Mouse (Mus musculus): ENCODE data around the gene Castor2. TPM values are rescaled to one million over a fixed set of nuclear protein-coding genes. Genes with fewer than 3 reads are reported as not detected.

Castor2 gene
- 1.2 and 2.1 TPM in 2 replicates for total RNA-seq (2017)

DNA sequence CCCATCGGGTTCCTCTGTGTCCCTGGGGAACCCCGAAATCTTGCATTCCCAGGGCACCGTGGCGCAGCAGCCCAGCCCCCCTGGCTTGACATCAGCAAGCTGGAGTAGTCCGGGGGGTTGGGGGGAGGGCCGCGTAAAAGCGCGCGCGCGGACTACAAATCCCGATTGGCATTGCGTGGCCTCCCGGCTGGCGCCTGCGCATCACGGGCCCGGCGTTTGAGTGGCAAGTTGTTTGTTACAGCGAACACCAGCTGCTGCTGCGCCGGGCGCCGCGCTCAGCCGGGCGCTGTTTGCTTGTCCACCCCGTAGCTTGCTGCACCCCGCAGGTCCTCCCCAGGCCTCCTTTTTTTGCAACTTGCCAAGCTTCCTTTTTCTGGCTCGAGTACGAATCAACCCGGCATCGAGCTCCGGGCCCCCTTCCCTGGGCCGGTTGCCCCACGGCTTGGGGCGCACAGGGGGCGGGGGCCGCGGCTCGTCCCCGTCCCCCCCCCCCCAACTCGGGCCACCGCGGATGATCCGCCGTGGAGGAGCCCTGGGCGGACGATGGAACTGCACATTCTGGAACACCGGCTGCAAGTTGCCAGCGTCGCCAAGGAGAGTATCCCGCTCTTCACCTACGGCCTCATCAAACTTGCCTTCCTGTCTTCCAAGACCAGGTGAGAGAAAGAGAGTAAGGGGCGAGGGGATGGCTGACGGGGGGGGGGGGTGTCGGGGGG lies at the start of gene Castor2:
Gene Castor2, plus strand, starts transcription at position 216 of the 716 bp plus-strand sequence.
- peak; percentile 84 to 93 for ATAC-seq (replicated peaks in 1 of 2; ENCODE audit: insufficient read depth in 1 of 2, low FRiP score in 2 of 2, low TSS enrichment in 1 of 2, low read depth in 1 of 2, poor library complexity in 2 of 2, severe bottlenecking in 2 of 2)

DNA sequence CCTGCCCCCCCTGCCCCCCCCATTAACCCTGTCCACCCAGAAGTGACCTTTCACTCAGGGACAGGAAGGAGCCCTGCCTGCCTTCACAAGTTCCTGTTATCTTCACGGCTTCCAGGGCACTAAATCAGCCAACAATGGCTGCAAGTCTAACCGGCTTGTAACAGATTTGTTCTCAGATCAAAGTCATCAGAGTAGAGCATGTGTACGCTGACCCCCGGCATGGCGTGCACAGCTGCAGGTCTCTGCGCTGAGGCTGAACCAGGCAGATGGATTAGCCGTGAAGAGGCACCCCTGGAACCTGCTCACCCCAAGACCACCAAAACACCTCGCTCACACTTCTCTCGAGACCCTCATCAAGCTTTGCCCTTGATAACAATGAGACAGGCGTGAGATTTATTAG lies 48.8 kb upstream of the Castor2 start:
- ATAC-seq (replicated peaks in 1 of 2; ENCODE audit: insufficient read depth in 1 of 2, low FRiP score in 2 of 2, low TSS enrichment in 1 of 2, low read depth in 1 of 2, poor library complexity in 2 of 2, severe bottlenecking in 2 of 2) = no peak

DNA sequence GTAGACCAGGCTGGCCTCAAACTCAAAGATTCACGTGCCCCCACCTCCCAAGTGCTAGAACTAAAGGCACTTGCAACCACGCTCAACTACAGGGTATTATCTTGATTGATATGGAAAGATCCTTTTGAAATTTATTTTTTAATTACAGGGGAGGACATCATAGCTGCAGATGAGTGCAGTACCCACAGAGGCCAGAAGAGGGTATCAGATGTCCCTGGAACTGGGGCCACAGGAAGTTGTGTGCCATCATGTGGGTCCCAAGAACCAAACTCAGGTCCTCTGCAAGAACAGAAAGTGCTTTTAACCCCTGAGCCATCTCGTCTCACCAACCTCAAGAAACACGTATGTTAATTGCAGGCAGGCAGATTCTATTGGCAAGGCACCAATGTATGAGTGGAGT lies 46.9 kb upstream of the Castor2 start:
- ATAC-seq (replicated peaks in 1 of 2; ENCODE audit: insufficient read depth in 1 of 2, low FRiP score in 2 of 2, low TSS enrichment in 1 of 2, low read depth in 1 of 2, poor library complexity in 2 of 2, severe bottlenecking in 2 of 2) = no peak

DNA sequence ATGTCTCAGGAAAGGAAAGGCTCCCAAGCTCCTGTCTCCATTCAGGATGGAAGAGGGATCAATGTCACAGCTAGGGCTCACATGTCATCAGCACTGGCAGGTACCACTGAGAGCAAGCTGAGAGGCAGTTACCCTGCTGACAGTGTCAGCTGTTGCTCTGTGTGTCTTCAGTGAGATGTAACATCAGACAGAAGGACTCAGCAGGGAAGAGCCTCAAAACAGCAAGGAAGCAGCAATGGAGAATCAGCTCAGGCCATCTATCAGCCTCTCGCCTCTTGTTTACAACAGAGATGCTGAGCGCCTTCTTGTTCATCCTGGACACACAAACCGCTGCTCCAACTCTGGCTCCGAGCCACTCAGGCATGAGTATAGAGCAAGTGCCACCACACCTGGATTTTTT lies 45.0 kb upstream of the Castor2 start:
- no peak for ATAC-seq (replicated peaks in 1 of 2; ENCODE audit: insufficient read depth in 1 of 2, low FRiP score in 2 of 2, low TSS enrichment in 1 of 2, low read depth in 1 of 2, poor library complexity in 2 of 2, severe bottlenecking in 2 of 2)

DNA sequence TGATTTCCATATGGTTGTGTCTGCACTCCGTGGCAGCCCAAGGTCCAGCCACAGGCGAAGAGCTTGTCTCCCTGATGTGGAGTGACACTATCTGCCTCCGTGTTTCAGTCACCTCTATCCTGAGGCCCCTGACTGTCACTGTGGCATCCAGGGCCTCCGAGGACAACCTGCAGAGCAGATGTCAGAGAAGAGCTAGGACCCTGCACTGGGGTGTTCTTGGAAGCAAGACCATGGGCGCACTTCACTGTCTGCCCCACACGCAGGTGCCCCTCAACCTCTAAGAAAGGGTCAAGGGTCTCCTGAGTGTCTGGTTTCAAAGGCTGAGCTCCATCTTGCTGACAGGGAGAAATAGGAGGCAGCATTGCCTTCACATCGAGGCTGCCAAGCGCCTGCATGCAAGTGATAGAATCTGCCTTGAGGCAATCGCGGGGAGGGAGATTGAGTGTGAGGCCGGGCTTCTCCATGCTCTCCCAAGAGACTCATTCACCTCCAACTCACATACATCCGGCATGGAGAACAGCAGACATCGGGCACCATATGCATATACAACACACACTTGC lies 40.6 kb upstream of the Castor2 start:
- no peak for ATAC-seq (replicated peaks in 1 of 2; ENCODE audit: insufficient read depth in 1 of 2, low FRiP score in 2 of 2, low TSS enrichment in 1 of 2, low read depth in 1 of 2, poor library complexity in 2 of 2, severe bottlenecking in 2 of 2)

DNA sequence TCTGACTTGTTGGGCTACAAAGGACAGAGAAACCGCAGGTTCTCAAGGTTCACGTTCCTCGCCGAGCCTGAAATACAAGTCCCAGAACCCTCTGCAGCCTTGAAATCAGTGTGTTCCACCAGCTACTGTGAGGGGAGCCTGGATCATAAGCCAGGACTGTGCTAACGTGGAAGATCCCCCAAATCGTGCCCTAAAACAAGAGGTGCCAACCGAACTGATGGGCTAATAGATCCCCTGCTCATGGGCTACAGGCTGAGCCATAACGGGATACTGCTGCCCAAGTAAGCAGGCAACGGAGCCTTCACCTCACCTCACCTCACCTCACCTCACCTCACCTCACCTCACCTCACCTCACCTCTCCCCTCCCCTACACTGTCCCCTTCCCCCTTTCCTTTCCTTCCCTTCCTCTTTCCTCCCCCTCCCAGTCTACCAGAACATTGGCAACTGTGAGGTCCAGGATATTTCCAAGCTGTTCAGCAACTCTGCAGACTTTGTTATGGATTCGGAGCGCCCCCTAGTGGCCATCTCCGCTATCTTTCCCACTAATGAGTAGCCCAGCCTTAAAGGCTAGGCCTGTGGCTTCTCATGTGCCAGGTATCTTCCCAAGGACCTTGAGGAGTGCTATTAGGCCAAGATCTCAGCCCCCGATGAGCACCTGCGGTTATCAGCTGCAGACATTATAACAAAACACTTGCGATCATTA lies 36.0 kb upstream of the Castor2 start:
- ATAC-seq (replicated peaks in 1 of 2; ENCODE audit: insufficient read depth in 1 of 2, low FRiP score in 2 of 2, low TSS enrichment in 1 of 2, low read depth in 1 of 2, poor library complexity in 2 of 2, severe bottlenecking in 2 of 2) = peak; percentile 42 to 51; a peak in 2 of 4 replicates

DNA sequence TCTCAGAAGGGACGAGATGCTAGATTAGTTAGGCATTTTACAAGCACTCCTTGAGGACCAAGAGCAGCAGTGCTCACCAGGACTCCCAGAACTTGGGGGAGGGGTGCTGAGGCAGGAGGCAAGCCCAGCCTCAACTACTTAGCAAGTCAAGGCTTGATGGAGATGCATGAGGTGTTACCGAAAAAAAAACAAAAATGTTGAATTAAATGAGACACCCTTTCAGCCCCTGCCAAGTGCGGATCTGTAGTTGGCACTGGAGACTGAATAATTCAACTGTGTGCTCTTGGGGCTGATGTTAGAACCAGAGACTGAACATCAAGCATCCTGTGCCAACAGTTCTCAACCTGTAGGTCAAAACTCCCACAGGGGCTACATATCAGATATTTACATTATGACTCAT lies 33.2 kb upstream of the Castor2 start:
- ATAC-seq (replicated peaks in 1 of 2; ENCODE audit: insufficient read depth in 1 of 2, low FRiP score in 2 of 2, low TSS enrichment in 1 of 2, low read depth in 1 of 2, poor library complexity in 2 of 2, severe bottlenecking in 2 of 2) = no peak

DNA sequence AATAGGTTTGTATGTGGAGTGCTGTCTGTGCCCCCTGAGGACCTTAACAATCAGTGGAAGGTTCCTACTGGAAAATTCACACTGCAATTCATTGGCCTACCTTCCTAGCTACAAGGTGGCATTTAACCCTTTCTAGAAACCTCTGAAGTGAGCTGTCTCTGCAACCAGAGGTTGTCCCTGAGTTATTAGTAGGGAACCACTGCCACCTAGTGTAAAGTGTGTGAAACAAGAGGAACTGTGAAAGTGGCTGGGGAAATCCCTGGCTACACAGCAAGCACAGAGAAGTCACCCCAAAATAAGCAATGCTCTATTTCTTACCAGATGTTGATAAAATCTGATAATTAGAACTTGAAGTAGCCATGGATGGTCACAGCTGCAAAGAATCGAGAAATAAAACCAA lies 31.6 kb upstream of the Castor2 start:
- ATAC-seq (replicated peaks in 1 of 2; ENCODE audit: insufficient read depth in 1 of 2, low FRiP score in 2 of 2, low TSS enrichment in 1 of 2, low read depth in 1 of 2, poor library complexity in 2 of 2, severe bottlenecking in 2 of 2) = peak; percentile 56 to 69; a peak in 3 of 4 replicates

DNA sequence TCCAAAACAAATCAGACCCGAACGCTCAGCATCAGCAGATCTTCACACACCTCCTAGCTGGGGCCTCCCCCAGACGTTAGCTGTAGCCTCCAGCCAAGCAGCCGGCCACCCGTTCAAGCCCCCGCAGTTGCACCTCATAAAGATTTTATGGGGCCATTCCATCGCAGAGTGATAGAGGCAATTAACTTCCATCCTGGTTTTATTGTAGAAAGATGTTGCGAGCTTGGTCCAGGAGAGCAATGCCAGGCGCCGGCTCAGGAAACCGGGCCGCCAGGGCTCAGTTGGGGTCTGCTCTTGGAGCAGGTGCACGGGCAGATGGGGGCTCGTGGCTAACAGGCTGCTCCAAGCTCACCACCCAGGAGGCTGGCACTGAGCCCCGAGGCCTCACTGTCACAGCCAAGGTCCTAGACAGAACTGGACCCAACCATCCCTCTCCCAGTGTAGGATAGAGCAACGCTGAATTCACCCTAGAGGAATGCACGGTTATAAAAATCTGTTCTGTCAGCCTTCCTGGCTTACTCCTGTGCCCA lies 25.9 kb upstream of the Castor2 start:
- no peak for ATAC-seq (replicated peaks in 1 of 2; ENCODE audit: insufficient read depth in 1 of 2, low FRiP score in 2 of 2, low TSS enrichment in 1 of 2, low read depth in 1 of 2, poor library complexity in 2 of 2, severe bottlenecking in 2 of 2)

DNA sequence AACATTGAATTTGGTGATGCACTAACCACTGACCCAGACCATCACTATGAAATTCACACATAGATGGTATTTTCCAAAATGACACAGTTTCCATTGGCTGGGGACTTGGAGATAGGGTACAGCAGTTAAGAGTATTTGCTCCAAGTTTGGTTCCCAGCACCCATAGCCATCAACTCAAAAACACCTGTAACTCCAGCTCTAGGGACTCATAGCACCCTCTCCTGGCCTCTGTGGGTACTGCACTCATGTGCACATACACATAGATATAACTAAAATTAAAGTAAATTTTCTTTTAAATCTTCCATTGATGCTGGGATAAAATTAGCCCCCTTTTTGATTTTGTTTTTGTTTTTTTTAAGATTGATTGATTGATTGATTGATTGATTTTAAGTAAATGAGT lies 25.1 kb upstream of the Castor2 start:
- ATAC-seq (replicated peaks in 1 of 2; ENCODE audit: insufficient read depth in 1 of 2, low FRiP score in 2 of 2, low TSS enrichment in 1 of 2, low read depth in 1 of 2, poor library complexity in 2 of 2, severe bottlenecking in 2 of 2) = no peak

DNA sequence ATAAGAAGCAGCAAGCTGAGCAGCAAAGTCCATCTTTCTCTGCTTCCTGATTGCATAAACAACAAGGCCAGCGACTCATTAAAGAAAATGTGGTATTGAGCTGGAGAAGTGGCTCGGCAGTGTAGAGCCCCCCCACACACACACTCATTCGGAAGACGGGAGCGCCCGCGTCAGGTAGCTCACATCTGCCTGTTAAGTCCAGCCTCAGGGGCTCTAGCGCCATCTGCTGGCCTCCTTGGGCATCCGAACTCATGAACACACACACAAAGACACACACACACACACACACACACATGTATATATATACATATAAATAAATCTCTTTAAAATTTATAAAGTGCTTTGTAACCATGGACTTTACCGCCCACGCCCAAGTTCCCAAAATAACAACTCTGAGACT lies 23.3 kb upstream of the Castor2 start:
- no peak for ATAC-seq (replicated peaks in 1 of 2; ENCODE audit: insufficient read depth in 1 of 2, low FRiP score in 2 of 2, low TSS enrichment in 1 of 2, low read depth in 1 of 2, poor library complexity in 2 of 2, severe bottlenecking in 2 of 2)

DNA sequence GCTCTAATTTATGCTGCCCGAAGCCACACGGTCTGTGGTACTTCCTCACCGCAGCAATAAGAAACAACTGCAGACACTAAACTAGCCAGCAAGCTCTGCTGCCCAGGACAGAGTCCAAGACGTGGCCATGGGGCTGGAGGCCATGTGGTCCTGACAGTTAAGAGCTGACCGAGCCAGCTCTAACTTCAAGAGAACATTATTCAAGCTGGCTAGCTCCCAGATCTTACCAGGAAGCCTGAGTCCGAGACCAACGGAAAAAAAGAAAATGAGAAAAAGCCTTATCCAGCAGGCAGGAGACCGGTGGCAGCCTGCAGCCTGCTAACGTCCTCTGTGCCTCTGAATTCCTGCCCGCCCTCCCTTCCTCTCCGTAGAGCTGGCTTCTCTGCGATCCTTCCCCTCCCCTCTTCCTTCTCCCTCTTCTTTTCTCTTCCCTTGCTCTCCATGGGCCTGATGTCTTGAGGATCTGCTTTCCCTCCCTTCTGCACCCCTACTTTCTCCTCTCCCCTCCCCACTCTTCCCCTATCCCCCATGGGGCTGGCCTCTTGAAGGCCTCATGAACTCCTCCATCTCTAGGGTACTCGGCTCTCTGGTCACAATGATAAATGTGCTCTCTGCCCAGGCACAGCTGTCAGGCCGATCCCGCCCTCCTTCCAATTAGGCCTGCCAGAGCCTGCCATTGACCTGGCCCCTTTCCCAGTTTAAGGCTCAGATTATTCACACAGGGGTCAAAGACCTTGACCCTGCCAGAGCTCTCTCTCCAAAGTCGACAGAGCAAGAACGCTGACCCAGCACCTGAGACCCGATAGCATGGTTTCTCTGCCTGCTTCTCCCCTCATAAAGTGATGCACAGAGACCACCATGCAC lies 18.6 kb upstream of the Castor2 start:
- peak; percentile 56 to 64 for ATAC-seq (replicated peaks in 1 of 2; ENCODE audit: insufficient read depth in 1 of 2, low FRiP score in 2 of 2, low TSS enrichment in 1 of 2, low read depth in 1 of 2, poor library complexity in 2 of 2, severe bottlenecking in 2 of 2)

DNA sequence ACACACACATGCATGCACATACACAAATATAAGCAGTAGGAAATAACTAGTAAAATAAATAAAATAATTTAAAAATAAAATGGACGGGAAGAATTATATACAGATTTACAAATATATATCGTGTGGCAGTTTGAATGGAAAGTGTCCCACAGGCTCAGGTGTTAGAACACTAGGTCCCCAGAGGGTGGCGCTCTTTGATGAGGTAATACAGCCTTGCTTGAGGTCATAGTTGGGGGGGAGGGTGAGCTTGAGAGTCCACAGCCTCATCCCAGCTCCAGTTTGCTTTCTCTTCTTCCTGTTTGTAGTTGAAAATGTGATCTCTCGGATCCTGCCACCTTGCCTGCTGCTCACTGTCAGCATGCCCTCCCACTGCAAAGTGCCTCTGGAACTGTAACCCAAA lies 14.3 kb upstream of the Castor2 start:
- ATAC-seq (replicated peaks in 1 of 2; ENCODE audit: insufficient read depth in 1 of 2, low FRiP score in 2 of 2, low TSS enrichment in 1 of 2, low read depth in 1 of 2, poor library complexity in 2 of 2, severe bottlenecking in 2 of 2) = no peak

DNA sequence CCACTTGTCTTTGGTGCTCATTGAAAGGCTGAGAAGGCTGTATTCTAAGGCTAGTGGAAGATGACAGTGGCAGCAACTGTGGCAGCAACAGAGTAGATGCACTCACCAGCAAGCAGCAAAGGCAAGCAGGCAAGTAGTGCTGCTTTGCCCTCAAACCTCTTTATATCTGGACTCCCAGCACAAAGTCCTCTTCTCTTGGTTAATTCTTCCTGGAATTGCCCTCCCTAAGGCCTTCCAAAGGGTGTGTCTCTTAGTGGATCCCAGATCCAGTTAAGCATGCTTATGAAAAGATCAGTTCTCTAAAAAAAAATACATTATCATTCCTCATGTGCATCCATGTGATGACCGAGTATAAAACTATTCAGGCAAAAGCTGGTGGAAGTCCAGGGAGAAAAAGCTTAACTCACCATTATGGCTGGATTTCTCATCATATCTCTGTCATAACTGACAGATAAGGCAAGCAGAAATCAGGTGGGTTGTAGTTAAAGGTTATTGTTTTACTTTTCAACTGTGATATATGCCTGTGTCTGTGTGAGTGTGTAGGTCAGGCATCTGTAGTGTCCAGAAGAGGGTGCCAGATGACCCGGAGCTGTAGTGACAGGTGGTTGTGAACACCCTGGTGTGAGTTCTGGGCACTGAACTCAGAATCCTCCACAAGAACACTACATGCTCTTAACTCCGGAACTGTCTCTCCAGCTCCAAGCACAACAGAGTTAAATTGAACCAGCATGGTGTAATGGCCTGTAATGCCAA lies 13.4 kb upstream of the Castor2 start:
- ATAC-seq (replicated peaks in 1 of 2; ENCODE audit: insufficient read depth in 1 of 2, low FRiP score in 2 of 2, low TSS enrichment in 1 of 2, low read depth in 1 of 2, poor library complexity in 2 of 2, severe bottlenecking in 2 of 2) = no peak

DNA sequence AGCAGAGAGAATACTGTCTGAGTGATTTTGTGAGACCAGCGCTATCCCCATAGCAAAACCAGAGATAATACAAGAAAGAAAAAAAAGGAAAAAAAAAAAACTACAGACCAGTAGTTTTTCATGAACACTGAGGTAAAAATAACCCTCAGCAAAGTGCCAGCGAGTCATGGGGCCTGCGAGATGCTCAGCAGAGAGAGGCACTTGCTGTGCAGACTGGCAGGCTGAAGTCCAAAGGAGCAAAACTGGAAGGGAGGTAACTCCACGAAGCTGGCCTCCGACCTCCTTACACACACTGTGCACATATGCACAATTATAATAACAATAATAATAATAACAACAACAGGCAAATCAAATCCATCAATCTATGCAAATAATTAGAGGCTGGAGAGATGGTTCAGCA lies 12.3 kb upstream of the Castor2 start:
- no peak for ATAC-seq (replicated peaks in 1 of 2; ENCODE audit: insufficient read depth in 1 of 2, low FRiP score in 2 of 2, low TSS enrichment in 1 of 2, low read depth in 1 of 2, poor library complexity in 2 of 2, severe bottlenecking in 2 of 2)

DNA sequence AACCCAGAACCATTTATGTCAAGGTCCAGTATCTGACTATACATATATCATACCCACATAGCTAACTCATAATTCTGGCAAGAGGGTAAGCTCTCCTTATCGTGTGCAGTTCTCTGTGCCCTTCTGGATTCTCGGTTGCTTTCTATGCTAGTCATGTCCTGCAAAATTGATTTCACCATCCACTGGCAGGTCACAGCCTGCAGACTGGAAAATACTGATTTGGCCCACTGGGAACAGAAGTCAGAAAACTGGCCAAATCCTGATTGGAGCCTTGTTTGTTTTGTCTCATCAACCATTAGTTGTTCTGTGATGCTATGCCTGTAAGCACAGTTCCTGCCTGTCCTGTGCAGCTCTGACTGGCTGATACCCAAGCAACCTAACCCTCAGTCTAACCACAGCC lies 3.7 kb upstream of the Castor2 start:
- ATAC-seq (replicated peaks in 1 of 2; ENCODE audit: insufficient read depth in 1 of 2, low FRiP score in 2 of 2, low TSS enrichment in 1 of 2, low read depth in 1 of 2, poor library complexity in 2 of 2, severe bottlenecking in 2 of 2) = no peak

DNA sequence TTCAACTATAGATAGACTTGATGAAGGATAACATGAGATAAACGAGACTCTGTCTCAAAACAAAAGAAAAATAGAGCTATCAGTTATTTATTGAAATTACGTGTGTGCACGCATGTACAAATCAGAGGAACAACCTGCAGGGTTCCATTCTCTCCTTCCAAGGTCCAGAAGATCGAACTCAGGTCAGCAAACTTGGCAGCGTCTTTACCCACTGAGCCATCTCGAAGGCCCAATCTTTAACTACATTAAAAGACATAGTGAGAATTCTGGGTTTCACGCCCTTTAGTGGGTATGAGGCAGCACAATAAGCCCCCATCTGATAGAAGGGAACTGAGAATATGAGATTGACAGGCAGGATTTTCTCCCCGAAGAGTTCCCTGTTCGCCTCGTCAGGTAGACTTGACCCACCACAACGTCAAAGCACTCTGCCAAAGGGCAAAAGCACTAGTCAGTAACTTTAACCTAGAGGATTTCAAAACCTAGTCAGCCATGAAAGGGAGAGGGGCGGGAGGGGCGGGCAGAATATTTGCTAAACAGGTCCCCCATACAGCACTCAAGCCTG lies 1.1 kb upstream of the Castor2 start:
- no peak for ATAC-seq (replicated peaks in 1 of 2; ENCODE audit: insufficient read depth in 1 of 2, low FRiP score in 2 of 2, low TSS enrichment in 1 of 2, low read depth in 1 of 2, poor library complexity in 2 of 2, severe bottlenecking in 2 of 2)
